In the genomic region with DNA sequence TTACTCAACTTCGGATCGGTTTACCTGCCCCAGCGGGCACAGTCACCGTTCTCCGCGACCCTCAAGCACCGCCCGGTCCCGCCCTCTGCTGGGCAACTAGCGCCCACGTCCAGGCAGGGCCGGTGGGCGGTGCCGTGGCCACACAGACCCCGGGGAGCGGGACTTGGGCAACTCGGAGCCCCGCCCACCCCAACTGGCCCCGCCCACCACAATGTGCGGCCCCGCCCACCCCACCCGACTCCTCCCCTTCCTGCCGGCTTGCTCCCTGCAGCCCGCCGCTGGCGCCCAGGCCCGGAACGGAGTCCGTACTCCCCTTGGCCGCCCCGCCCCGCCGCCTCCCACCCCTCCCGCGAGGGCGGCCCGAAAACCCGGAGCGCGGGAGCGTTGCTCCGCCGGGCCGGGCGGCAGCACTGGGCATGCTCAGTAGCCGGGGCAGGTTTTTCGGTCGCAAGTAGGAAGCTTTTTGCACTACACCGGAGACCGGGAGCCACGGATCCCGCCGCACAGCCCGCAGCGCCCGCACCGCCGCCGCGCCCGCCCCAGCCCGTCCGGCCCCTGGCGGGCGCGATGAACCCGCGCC, we compare ENCODE assay signal across 8 mouse cellular contexts.
DNase-seq lines count a peak whose midpoint lies in the region; ATAC-seq and TF ChIP-seq lines count a peak whose summit lies in the region.

No protein-coding gene starts in this region.

- peak overlapping the region; percentile 94 for H3K9ac ChIP-seq in kidney, embryonic 15.5 days
- H3K9ac ChIP-seq in limb, embryonic 15.5 days, result peak overlapping the region; percentile 76

- ATAC-seq in kidney, embryonic 15.5 days (replicated peaks; ENCODE audit: low FRiP score), result peak; percentile 96
- peak; percentile 94 for ATAC-seq in limb, embryonic 15.5 days (ENCODE audit: insufficient number of reproducible peaks, low FRiP score, low TSS enrichment, low read depth)

- no peaks in the 10 kb centered on the region for H3K4me1 ChIP-seq in embryonic fibroblast, embryonic 13.5 days (ENCODE audit: control insufficient read depth, insufficient read depth, low read length)
- peaks cover 22% of the 10 kb centered on the region for H3K4me1 ChIP-seq in heart, embryonic 10.5 days
- peaks cover 21% of the 10 kb centered on the region for H3K4me1 ChIP-seq in kidney, embryonic 15.5 days
- H3K4me1 ChIP-seq in limb, embryonic 15.5 days, result peaks cover 20% of the 10 kb centered on the region

- peaks cover 26% of the 10 kb centered on the region for H3K27me3 ChIP-seq in heart, embryonic 10.5 days (ENCODE audit: insufficient read depth, poor library complexity, severe bottlenecking)
- H3K27me3 ChIP-seq in kidney, embryonic 15.5 days, result peaks cover 19% of the 10 kb centered on the region
- H3K27me3 ChIP-seq in limb, embryonic 15.5 days, result no peaks in the 10 kb centered on the region

- H3K9me3 ChIP-seq in heart, embryonic 10.5 days, result no peaks in the 10 kb centered on the region
- H3K9me3 ChIP-seq in kidney, embryonic 15.5 days (replicated peaks), result peaks cover 2% of the 10 kb centered on the region; the same call in 1 of the 2 replicates
- peaks cover 3% of the 10 kb centered on the region; the same call in 1 of the 2 replicates for H3K9me3 ChIP-seq in limb, embryonic 15.5 days

- H3K4me3 ChIP-seq in embryonic fibroblast, embryonic 13.5 days (ENCODE audit: insufficient read depth, low read length), result peak overlapping the region; percentile 55
- peak overlapping the region; percentile 92 for H3K4me3 ChIP-seq in heart, embryonic 10.5 days
- H3K4me3 ChIP-seq in kidney, embryonic 15.5 days (replicated peaks), result peak overlapping the region; percentile 95
- H3K4me3 ChIP-seq in limb, embryonic 15.5 days, result peak overlapping the region; percentile 86

- H3K27ac ChIP-seq in embryonic fibroblast, embryonic 13.5 days (ENCODE audit: insufficient read depth, low read length), result peak overlapping the region; percentile 18; the same call in 1 of the 2 replicates
- peak overlapping the region; percentile 96 for H3K27ac ChIP-seq in heart, embryonic 10.5 days
- peak overlapping the region; percentile 95 for H3K27ac ChIP-seq in kidney, embryonic 15.5 days
- peak overlapping the region; percentile 95 for H3K27ac ChIP-seq in limb, embryonic 15.5 days

- peaks cover 6% of the 10 kb centered on the region for H3K36me3 ChIP-seq in heart, embryonic 10.5 days
- peaks cover 7% of the 10 kb centered on the region for H3K36me3 ChIP-seq in kidney, embryonic 15.5 days
- peaks cover 2% of the 10 kb centered on the region; the same call in 1 of the 2 replicates for H3K36me3 ChIP-seq in limb, embryonic 15.5 days

- peak overlapping the region; percentile 83 for H3K4me2 ChIP-seq in kidney, embryonic 15.5 days
- peak overlapping the region; percentile 78 for H3K4me2 ChIP-seq in limb, embryonic 15.5 days

- WGBS in heart, embryonic 10.5 days, result under 1% methylated on average over 68 of the region's 68 CpGs
- WGBS in kidney, embryonic 15.5 days, result under 1% methylated on average over 60 of the region's 68 CpGs
- WGBS in limb, embryonic 15.5 days, result under 1% methylated on average over 40 of the region's 68 CpGs

- peak; percentile 50; the same call in 1 of the 2 replicates for TF ChIP-seq CTCF in embryonic fibroblast, embryonic 13.5 days (IDR thresholded peaks at IDR 0.05; ENCODE audit: borderline replicate concordance, insufficient read depth, low read length)

- TF ChIP-seq POLR2A in embryonic fibroblast, embryonic 13.5 days (IDR thresholded peaks at IDR 0.05; ENCODE audit: low read depth, low read length), result peak; percentile 53

- DNase-seq in B cell, adult 2 months, result peak; percentile 91 to 92
- peak; percentile 93 for DNase-seq in brain, adult 2 months (ENCODE audit: low read depth, low spot score)
- DNase-seq in heart, embryonic 10.5 days (ENCODE audit: low spot score), result peak; percentile 98
- peak; percentile 74 to 82 for DNase-seq in monocyte, adult 2 months (ENCODE audit: low read depth in 1 of 2, low spot score in 2 of 2)
- DNase-seq in spleen, postnatal 14 days (ENCODE audit: low spot score in 2 of 2), result peak; percentile 86 to 91

Comparison
In these comparisons a context has a peak if more than half of its experiments do, and no peak if none do; other contexts are left out.
1. Peak in every context shown above with its lines: DNase-seq, ATAC-seq, H3K4me3 ChIP-seq and H3K27ac ChIP-seq.
2. H3K27ac ChIP-seq: peak in every context shown above with its lines; median percentile 96 in heart, embryonic 10.5 days; 95 in kidney, embryonic 15.5 days; 95 in limb, embryonic 15.5 days; 18 in embryonic fibroblast, embryonic 13.5 days.